Mouse (Mus musculus) lung, postnatal 0 days (tissue): ENCODE results near the gene Ilf3. TPM values are rescaled to one million over a fixed set of nuclear protein-coding genes. Genes with fewer than 3 reads are reported as not detected.
"Not testable (repeated sequence)": the region's sequence is repeated elsewhere in the genome, so short reads cannot be mapped to it uniquely, and the experiment has no call there.

ENCODE experiments used
- ATAC-seq: fragments of 200-750 bp; cut with Nextera tagmentation; 2 replicates; pipeline ENCODE4 v1.8.0; 2017; ENCODE audit warnings: moderate library complexity
- DNase-seq: peaks from one replicate; pipeline ENCODE4 v3.0.0-alpha.2; 2016; ENCODE audit warnings: low spot score
- H3K27ac ChIP-seq: fragments of 300-500 bp; sonication (generic); 2 replicates; pipeline ENCODE4 v1.5.1; 2014; ENCODE audit warnings: antibody characterized with exemption, mild to moderate bottlenecking, low read length, mixed read lengths
- H3K27me3 ChIP-seq: fragments of 300-500 bp; sonication (generic); replicated peaks from 2 replicates; pipeline ENCODE4 v1.6.1; 2014; ENCODE audit warnings: low read length, mixed read lengths; ENCODE audit not compliant: insufficient read depth
- H3K36me3 ChIP-seq: fragments of 300-500 bp; sonication (generic); 2 replicates; pipeline ENCODE4 v1.6.1; 2014; ENCODE audit warnings: low read length, mixed read lengths; ENCODE audit not compliant: insufficient read depth
- H3K4me1 ChIP-seq: fragments of 300-500 bp; sonication (generic); 2 replicates; pipeline ENCODE4 v1.6.1; 2014; ENCODE audit warnings: antibody characterized with exemption, low read depth, low read length, mixed read lengths; ENCODE audit not compliant: insufficient read depth
- H3K4me2 ChIP-seq: fragments of 300-500 bp; sonication (generic); replicated peaks from 2 replicates; pipeline ENCODE4 v1.6.1; 2014; ENCODE audit warnings: low read depth, mild to moderate bottlenecking, low read length, moderate library complexity, mixed read lengths
- H3K4me3 ChIP-seq: fragments of 300-500 bp; sonication (generic); 2 replicates; pipeline ENCODE4 v1.5.1; 2014; ENCODE audit warnings: low read depth, low read length
- H3K9ac ChIP-seq: fragments of 300-500 bp; sonication (generic); replicated peaks from 2 replicates; pipeline ENCODE4 v1.6.1; 2014; ENCODE audit warnings: low read depth, mild to moderate bottlenecking
- H3K9me3 ChIP-seq: fragments of 300-500 bp; sonication (generic); 2 replicates; pipeline ENCODE4 v1.6.1; 2016; ENCODE audit warnings: low read length, mixed read lengths
- CTCF ChIP-seq: IDR thresholded peaks from 2 replicates; pipeline ENCODE4 v1.5.1; 2016; ENCODE audit warnings: antibody characterized with exemption, mild to moderate bottlenecking
- EP300 ChIP-seq: IDR thresholded peaks from 2 replicates; pipeline ENCODE4 v1.6.1; 2016; ENCODE audit warnings: antibody characterized with exemption, mild to moderate bottlenecking, control low read depth
- WGBS: fragments of 180-500 bp; shearing (Covaris S2); extraction: QIAGEN DNeasy Blood & Tissue Kit; methylation state at CpG from one replicate; pipeline ENCODE4 v1.1.7; 2014; 5-methylcytosine and 5-hydroxymethylcytosine counted together
- polyA plus RNA-seq: library from polyadenylated mRNA; unstranded; fragments of >200 nt; fragmentation: Nextera tagmentation; extraction: Ambion mirVana; gene quantifications from 2 replicates; pipeline ENCODE4 v1.2.1, GENCODE M21; 2015

The Ilf3 gene
- polyA plus RNA-seq, 1 experiment from 2014 or later, result 53.4 TPM

DNA sequence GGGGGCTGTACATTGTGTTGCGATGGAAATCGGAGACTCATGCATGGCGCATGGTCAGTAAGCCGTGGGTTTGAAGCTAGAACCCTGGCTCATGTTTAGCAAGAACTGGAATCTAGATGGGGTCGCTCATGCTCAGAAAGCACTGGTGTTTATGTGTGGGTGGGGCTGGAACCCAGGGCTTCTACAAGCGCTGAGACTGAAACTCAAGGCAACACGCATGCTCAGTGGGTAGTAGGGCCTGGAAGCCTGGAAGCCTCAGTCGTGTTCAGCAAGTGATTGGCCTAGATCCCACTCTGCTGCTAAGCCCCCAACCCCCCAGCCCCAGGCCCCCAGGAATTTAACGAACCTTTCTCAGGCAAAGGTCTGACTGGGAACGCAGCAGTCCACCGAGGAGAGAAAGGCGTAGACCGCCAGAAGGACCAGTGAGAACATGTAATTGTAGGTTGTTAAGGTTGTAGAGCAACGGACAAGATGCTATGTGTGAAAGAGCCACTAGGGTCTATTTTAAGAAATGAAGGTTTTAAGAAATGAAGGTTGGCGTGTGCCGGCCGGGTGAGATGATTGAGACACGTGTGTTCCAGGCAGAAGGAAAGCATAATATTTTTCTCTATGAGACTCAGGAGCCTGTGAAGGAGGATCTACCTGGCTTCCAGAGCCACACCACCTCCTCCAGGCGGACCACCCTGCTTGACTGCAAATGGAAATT is 45.3 kb upstream of the Ilf3 start:
- H3K36me3 ChIP-seq, result no peaks in the 10 kb centered on the region
- no peaks in the 10 kb centered on the region for H3K27me3 ChIP-seq
- peak overlapping the region; percentile 68; the same call in 1 of the 2 replicates for H3K4me3 ChIP-seq
- H3K27ac ChIP-seq, result peak overlapping the region; percentile 83; the same call in 1 of the 2 replicates
- no peaks in the 10 kb centered on the region for H3K9me3 ChIP-seq
- peak overlapping the region; percentile 72; the same call in 1 of the 2 replicates for H3K4me2 ChIP-seq
- 78% methylated on average over 19 of the region's 19 CpGs for WGBS
- no peak for ATAC-seq
- no peak for DNase-seq
- H3K4me1 ChIP-seq, result peaks cover 6% of the 10 kb centered on the region
- H3K9ac ChIP-seq, result no peak overlapping the region
- TF ChIP-seq EP300 (no peak), CTCF (no peak)

DNA sequence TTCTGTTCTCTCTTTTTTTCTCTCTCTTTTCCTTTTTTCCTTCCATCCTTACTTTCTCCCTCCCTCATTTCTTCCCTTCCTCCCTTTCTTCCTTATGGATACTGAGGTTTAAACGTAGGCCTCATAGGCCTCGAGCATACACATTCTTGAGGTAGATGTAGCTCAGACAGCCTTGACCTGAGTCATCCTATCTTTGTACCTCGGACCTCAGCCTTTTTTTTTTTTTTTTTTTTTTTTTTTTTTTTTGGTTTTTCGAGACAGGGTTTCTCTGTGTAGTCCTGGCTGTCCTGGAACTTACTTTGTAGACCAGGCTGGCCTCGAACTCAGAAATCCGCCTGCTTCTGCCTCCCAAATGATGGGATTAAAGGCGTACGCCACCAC is 44.8 kb upstream of the Ilf3 start:
- not testable (repeated sequence) for H3K9ac ChIP-seq, H3K9me3 ChIP-seq, H3K36me3 ChIP-seq, DNase-seq, H3K4me2 ChIP-seq, H3K4me3 ChIP-seq, H3K27me3 ChIP-seq, ATAC-seq, H3K27ac ChIP-seq
- 83% methylated on average over 7 of the region's 8 CpGs for WGBS
- peaks cover 10% of the 10 kb centered on the region for H3K4me1 ChIP-seq

DNA sequence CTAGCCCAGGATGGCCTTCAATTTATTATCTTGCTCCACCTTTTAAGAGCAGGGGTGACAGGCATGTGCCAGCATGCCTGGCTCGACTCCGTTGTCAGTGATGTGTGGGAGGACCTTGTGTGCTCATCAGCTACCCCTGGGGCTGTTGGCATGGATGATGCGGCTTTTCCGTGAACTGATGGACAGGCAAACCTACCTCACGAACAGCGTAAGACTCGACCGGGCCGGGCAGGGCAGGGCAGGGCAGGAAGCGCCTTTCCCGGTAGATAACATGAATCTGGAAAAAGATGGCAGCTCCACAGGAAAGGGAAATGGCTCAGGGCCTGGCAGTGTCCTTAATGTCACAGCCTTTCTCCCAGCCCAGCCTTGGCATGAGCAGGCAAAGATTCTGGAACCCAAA is 43.4 kb upstream of the Ilf3 start:
- H3K4me3 ChIP-seq, result no peak overlapping the region
- ATAC-seq (peak; percentile 43), DNase-seq (peak; percentile 57)
- peaks cover 10% of the 10 kb centered on the region for H3K4me1 ChIP-seq
- no peak for TF ChIP-seq CTCF
- peak; percentile 85 for TF ChIP-seq EP300
- no peak overlapping the region for H3K4me2 ChIP-seq
- no peak overlapping the region for H3K9ac ChIP-seq
- no peaks in the 10 kb centered on the region for H3K27me3 ChIP-seq
- WGBS, result 74% methylated on average over 11 of the region's 11 CpGs
- no peaks in the 10 kb centered on the region for H3K9me3 ChIP-seq
- no peaks in the 10 kb centered on the region for H3K36me3 ChIP-seq
- peak overlapping the region; percentile 62; the same call in 1 of the 2 replicates for H3K27ac ChIP-seq

DNA sequence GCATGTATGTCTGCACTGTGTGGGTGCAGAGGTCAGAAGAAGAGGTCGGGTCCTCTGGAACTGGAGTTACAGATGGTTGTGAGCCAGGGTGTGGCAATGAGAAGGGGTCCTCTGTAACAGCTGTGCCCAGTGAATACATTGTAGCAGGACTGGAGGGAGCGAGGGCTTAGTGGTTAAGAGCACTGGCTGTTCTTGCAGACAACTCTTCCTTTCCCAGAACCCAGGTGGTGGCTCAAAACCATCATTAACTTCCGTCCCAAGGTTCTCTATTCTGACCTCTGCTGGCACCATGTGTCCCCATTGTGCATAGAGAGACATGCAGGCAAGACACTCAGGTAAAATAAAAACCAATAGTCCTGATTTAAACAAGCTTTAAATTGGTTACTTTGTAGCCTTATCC is 40.1 kb upstream of the Ilf3 start:
- Histone ChIP-seq H3K9me3 (no peaks in the 10 kb centered on the region), H3K36me3 (no peaks in the 10 kb centered on the region), H3K27ac (peak overlapping the region; percentile 43; the same call in 1 of the 2 replicates), H3K4me2 (no peak overlapping the region), H3K9ac (no peak overlapping the region), H3K27me3 (no peaks in the 10 kb centered on the region), H3K4me1 (peaks cover 7% of the 10 kb centered on the region; the same call in 1 of the 2 replicates), H3K4me3 (no peak overlapping the region)
- WGBS, result 65% methylated on average over 3 of the region's 3 CpGs
- no peak for TF ChIP-seq EP300
- 0 out of 2 replicates have a peak, but pooled peaks have one; percentile 9 for TF ChIP-seq CTCF
- DNase-seq (no peak), ATAC-seq (no peak)

DNA sequence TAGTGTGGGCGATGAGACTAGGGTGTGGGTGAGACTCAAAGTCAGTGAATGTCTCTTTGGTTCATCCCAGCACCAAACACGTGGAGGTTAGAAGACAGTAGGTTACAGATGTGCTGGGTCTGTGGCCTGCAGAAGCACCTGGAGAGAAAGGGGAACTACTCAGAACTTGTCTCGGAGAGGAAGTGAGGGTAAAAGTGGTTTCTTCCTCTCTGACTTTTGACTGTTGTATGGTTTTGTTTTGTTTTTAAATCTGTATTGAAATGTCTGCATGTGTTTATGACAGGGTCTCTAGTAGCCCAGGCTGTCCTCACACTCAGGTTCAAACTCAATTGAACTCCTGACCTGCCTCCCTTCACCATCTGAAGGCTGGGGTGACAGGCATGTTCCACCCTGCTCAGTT is 39.6 kb upstream of the Ilf3 start:
- ATAC-seq (no peak), DNase-seq (no peak)
- Histone ChIP-seq H3K9me3 (no peaks in the 10 kb centered on the region), H3K4me1 (peaks cover 11% of the 10 kb centered on the region; the same call in 1 of the 2 replicates), H3K36me3 (no peaks in the 10 kb centered on the region), H3K27me3 (no peaks in the 10 kb centered on the region), H3K4me2 (no peak overlapping the region), H3K4me3 (no peak overlapping the region), H3K27ac (peak overlapping the region; percentile 43; the same call in 1 of the 2 replicates), H3K9ac (no peak overlapping the region)
- TF ChIP-seq CTCF, result no peak
- WGBS, result 64% methylated on average over 3 of the region's 3 CpGs

DNA sequence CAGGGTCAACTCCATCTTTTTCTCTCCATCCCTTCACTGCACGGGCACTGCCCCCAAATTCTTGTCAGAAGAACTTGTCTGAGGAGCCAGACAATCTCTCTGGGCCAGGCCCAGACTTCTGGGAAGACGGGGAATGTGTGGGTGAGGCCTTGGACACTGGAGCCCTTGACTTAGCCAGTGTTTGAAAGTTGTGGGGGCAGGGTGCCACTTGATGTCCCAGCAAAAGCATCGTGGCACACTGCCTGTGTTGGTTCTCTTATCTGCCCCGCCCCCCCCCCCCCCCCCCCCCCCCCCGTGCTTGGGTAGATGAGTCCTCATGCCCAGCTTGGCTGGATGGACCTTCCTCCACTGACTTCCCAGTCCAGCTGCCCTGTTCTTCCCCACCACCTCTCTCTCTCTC is 38.6 kb upstream of the Ilf3 start:
- H3K27me3 ChIP-seq, result no peaks in the 10 kb centered on the region
- H3K4me1 ChIP-seq, result peaks cover 11% of the 10 kb centered on the region; the same call in 1 of the 2 replicates
- WGBS, result 21% methylated on average over 3 of the region's 5 CpGs
- H3K9me3 ChIP-seq, result no peaks in the 10 kb centered on the region
- no peak overlapping the region for H3K9ac ChIP-seq
- no peak overlapping the region for H3K4me3 ChIP-seq
- no peak overlapping the region for H3K4me2 ChIP-seq
- peak overlapping the region; percentile 69 for H3K27ac ChIP-seq
- TF ChIP-seq CTCF (no peak), EP300 (peak; percentile 66)
- ATAC-seq (peak; percentile 80), DNase-seq (peak; percentile 89)
- H3K36me3 ChIP-seq, result no peaks in the 10 kb centered on the region
